Mouse (Mus musculus) urinary bladder, postnatal 4 days (tissue): ENCODE data around the gene Psmd5.
"Not testable (repeated sequence)": the region's sequence is repeated elsewhere in the genome, so short reads cannot be mapped to it uniquely, and the experiment has no call there.

Experiments
- DNase-seq, 2 experiments: peaks; one replicate each; pipeline ENCODE4 v3.0.0; 2021 to 2022; ENCODE audit warnings: low spot score in 2 of 2

Psmd5 gene

GRCm38 (mm10) chr2:34827591-34827990 lies 47.2 kb downstream of the Psmd5 start:
- no peak for DNase-seq

- DNase-seq: no peak
These were observed 48.1 kb downstream of the Psmd5 start for GRCm38 (mm10) chr2:34826460-34827231.

GRCm38 (mm10) chr2:34825827-34826459 lies 48.8 kb downstream of the Psmd5 start, which contains the start of gene Fbxw2:
TSS of gene Fbxw2 (minus strand) at chr2:34826311.
- peak; percentile 88 to 92 for DNase-seq

GRCm38 (mm10) chr2:34818492-34818891 lies 56.3 kb downstream of the Psmd5 start:
- no peak for DNase-seq

GRCm38 (mm10) chr2:34815893-34816292 lies 58.9 kb downstream of the Psmd5 start:
- DNase-seq: not testable (repeated sequence)

- DNase-seq: no peak
These were observed 62.1 kb downstream of the Psmd5 start for GRCm38 (mm10) chr2:34812706-34813105.

- no peak for DNase-seq
These were observed 64.0 kb downstream of the Psmd5 start for GRCm38 (mm10) chr2:34810775-34811174.

GRCm38 (mm10) chr2:34809568-34809967 lies 65.2 kb downstream of the Psmd5 start:
- no peak for DNase-seq

GRCm38 (mm10) chr2:34808057-34808456 lies 66.7 kb downstream of the Psmd5 start:
- no peak for DNase-seq

GRCm38 (mm10) chr2:34805364-34805950 lies 69.3 kb downstream of the Psmd5 start:
- no peak for DNase-seq

- no peak for DNase-seq
These were observed 70.0 kb downstream of the Psmd5 start for GRCm38 (mm10) chr2:34804815-34805214.

- no peak for DNase-seq
These were observed 70.6 kb downstream of the Psmd5 start for GRCm38 (mm10) chr2:34804172-34804571.

GRCm38 (mm10) chr2:34803746-34804145 lies 71.0 kb downstream of the Psmd5 start:
- no peak for DNase-seq

- DNase-seq: peak in 1 of 2 experiments; percentile 29
These were observed 72.1 kb downstream of the Psmd5 start for GRCm38 (mm10) chr2:34802565-34803245.

- peak; percentile 95 to 97 for DNase-seq
These were observed 73.0 kb downstream of the Psmd5 start for GRCm38 (mm10) chr2:34801516-34802482.

GRCm38 (mm10) chr2:34800371-34800770 lies 74.4 kb downstream of the Psmd5 start:
- no peak for DNase-seq
